8 mouse cellular contexts compared by ENCODE assay signal in the genomic region with DNA sequence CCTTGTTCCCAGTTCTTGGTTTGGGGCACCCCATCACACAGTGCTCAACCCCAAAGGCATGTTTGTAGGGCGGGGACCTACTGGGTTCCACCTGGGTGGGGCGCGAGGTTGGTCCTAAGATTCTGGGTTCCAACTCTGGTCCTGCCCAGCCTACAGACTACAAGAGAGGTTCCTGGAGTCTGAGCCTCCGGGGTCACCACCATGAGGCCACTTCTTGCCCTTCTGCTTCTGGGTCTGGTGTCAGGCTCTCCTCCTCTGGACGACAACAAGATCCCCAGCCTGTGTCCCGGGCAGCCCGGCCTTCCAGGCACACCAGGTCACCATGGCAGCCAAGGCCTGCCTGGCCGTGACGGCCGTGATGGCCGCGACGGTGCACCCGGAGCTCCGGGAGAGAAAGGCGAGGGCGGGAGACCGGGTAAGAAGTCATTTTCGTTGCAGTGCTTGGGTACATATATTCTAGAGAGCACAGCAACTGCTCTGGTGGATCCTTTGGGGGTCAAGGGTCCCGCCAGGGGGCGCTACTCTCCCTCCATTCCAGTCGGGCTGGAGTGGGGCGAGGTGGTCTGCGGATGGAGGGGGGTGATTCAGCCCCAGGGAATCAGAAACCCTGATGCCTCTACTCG. TPM values are rescaled to one million over a fixed set of nuclear protein-coding genes. Genes with fewer than 3 reads are reported as not detected.
DNase-seq lines count a peak whose midpoint lies in the region; ATAC-seq and TF ChIP-seq lines count a peak whose summit lies in the region.

No protein-coding gene starts in this region.

- no peak for TF ChIP-seq RAD21 in CH12.LX (IDR thresholded peaks at IDR 0.05; ENCODE audit: low read depth, low read length)

- no peak overlapping the region for H3K4me2 ChIP-seq in CH12.LX (ENCODE audit: insufficient read depth, low read depth, poor library complexity, severe bottlenecking)
- 0 out of 2 replicates have a peak overlapping the region, but pooled peaks have one; percentile 2 for H3K4me2 ChIP-seq in liver, embryonic 13.5 days
- peak overlapping the region; percentile 46 for H3K4me2 ChIP-seq in stomach, postnatal 0 days (replicated peaks; ENCODE audit: low read depth)

- peaks cover 8 to 52% of the 10 kb centered on the region in 2 experiments for H3K4me1 ChIP-seq in CH12.LX (ENCODE audit: control insufficient read depth in 1 of 2, insufficient read depth in 2 of 2)
- H3K4me1 ChIP-seq in liver, embryonic 13.5 days (replicated peaks) = peaks cover 53% of the 10 kb centered on the region
- H3K4me1 ChIP-seq in stomach, postnatal 0 days (replicated peaks; ENCODE audit: control insufficient read depth, insufficient read depth) = peaks cover 14% of the 10 kb centered on the region

- TF ChIP-seq EP300 in CH12.LX (IDR thresholded peaks at IDR 0.05; ENCODE audit: low read length) = no peak
- TF ChIP-seq EP300 in stomach, postnatal 0 days (optimal IDR thresholded peaks at IDR 0.05) = no peak

- H3K4me3 ChIP-seq in CH12.LX (replicated peaks in 1 of 3; ENCODE audit: low read depth in 2 of 3, low read length in 2 of 3, poor library complexity in 1 of 3) = no peak overlapping the region
- H3K4me3 ChIP-seq in liver, embryonic 13.5 days (replicated peaks) = no peak overlapping the region
- 0 out of 2 replicates have a peak overlapping the region, but pooled peaks have one; percentile 1 for H3K4me3 ChIP-seq in stomach, postnatal 0 days (ENCODE audit: low read depth, low read length)

- H3K27me3 ChIP-seq in CH12.LX (replicated peaks) = no peaks in the 10 kb centered on the region
- H3K27me3 ChIP-seq in liver, embryonic 13.5 days = no peaks in the 10 kb centered on the region
- no peaks in the 10 kb centered on the region for H3K27me3 ChIP-seq in stomach, postnatal 0 days (ENCODE audit: control insufficient read depth, insufficient read depth, low read length)

- ATAC-seq in cerebellum, adult (ENCODE audit: insufficient number of reproducible peaks, low FRiP score, low TSS enrichment) = no peak
- no peak for ATAC-seq in liver, embryonic 13.5 days (ENCODE audit: low read depth)
- peak; percentile 16; the same call in 1 of the 2 replicates for ATAC-seq in stomach, postnatal 0 days (ENCODE audit: low FRiP score, low TSS enrichment)
- ATAC-seq in monocyte, adult 5-6 weeks (replicated peaks; ENCODE audit: insufficient number of reproducible peaks, low FRiP score, low TSS enrichment, poor library complexity, severe bottlenecking) = no peak

- TF ChIP-seq CTCF in CH12.LX (conservative IDR thresholded peaks at IDR 0.05 in 1 of 2, IDR thresholded peaks at IDR 0.05 in 1 of 2; ENCODE audit: low read depth in 2 of 2, low read length in 2 of 2) = peak; percentile 7 to 30; a peak in 2 of 4 replicates
- peak; percentile 63 for TF ChIP-seq CTCF in stomach, postnatal 0 days (IDR thresholded peaks at IDR 0.05; ENCODE audit: low read depth)

- peaks cover 41% of the 10 kb centered on the region for H3K79me2 ChIP-seq in CH12.LX (replicated peaks; ENCODE audit: control insufficient read depth, extremely low read depth, insufficient read depth, poor library complexity, severe bottlenecking)

- H3K27ac ChIP-seq in CH12.LX (ENCODE audit: insufficient read depth, low read depth) = no peak overlapping the region
- no peak overlapping the region for H3K27ac ChIP-seq in liver, embryonic 13.5 days
- H3K27ac ChIP-seq in stomach, postnatal 0 days (replicated peaks) = peak overlapping the region; percentile 75

- H3K9ac ChIP-seq in CH12.LX (ENCODE audit: insufficient read depth, low read depth) = no peak overlapping the region
- H3K9ac ChIP-seq in liver, embryonic 13.5 days = no peak overlapping the region
- peak overlapping the region; percentile 41; the same call in 1 of the 2 replicates for H3K9ac ChIP-seq in stomach, postnatal 0 days (ENCODE audit: low read length)

- intact Hi-C loops in heart, postnatal 36 days (cut with DNase I) = loop anchor here (2.0 kb wide), 1 partner anchor 123 kb away; no protein-coding TSS in a partner anchor

- DNase-seq in cerebellum, adult 18-20 months = peak; percentile 51 to 63
- DNase-seq in CH12.LX (ENCODE audit: extremely low read depth) = no peak
- peak; percentile 67 for DNase-seq in embryo, embryonic 11 days
- peak; percentile 59 to 60 for DNase-seq in heart, postnatal 36 days
- DNase-seq in liver, embryonic 13.5 days = no peak
- peak; percentile 61 for DNase-seq in stomach, postnatal 0 days (ENCODE audit: low spot score)

- peaks cover 36 to 76% of the 10 kb centered on the region in 2 experiments for H3K36me3 ChIP-seq in CH12.LX (replicated peaks in 1 of 2; ENCODE audit: control insufficient read depth in 1 of 2, insufficient read depth in 1 of 2, low read length in 1 of 2)
- peaks cover 58% of the 10 kb centered on the region for H3K36me3 ChIP-seq in liver, embryonic 13.5 days
- H3K36me3 ChIP-seq in stomach, postnatal 0 days (ENCODE audit: control insufficient read depth, insufficient read depth, low read length) = no peaks in the 10 kb centered on the region

- WGBS in liver, embryonic 13.5 days (ENCODE audit: insufficient replicate concordance) = 70% methylated on average over 25 of the region's 25 CpGs
- WGBS in stomach, postnatal 0 days = 46% methylated on average over 25 of the region's 25 CpGs

- in situ Hi-C loops in CH12.LX (cut with MboI; ENCODE audit: low pct_ligation_motif_present, low pct_unique_long_range_greater_than_20kb, low sequenced_read_pairs) = no loop called here

- H3K9me3 ChIP-seq in CH12.LX (replicated peaks; ENCODE audit: low read length) = no peaks in the 10 kb centered on the region
- no peaks in the 10 kb centered on the region for H3K9me3 ChIP-seq in liver, embryonic 13.5 days (replicated peaks)
- H3K9me3 ChIP-seq in stomach, postnatal 0 days (ENCODE audit: control insufficient read depth, low read length) = no peaks in the 10 kb centered on the region

- dilution Hi-C loops in CH12.LX (cut with MboI; ENCODE audit: extremely low pct_ligation_motif_present, extremely low pct_unique_long_range_greater_than_20kb, low sequenced_read_pairs) = no loop called here

- no peak for TF ChIP-seq POLR2A in CH12.LX (IDR thresholded peaks at IDR 0.05; ENCODE audit: low read depth, low read length)

TF ChIP-seq in CH12.LX, 34 proteins besides CTCF, POLR2A, EP300 and RAD21 (continues in another document):
- no peak for TF ChIP-seq NRF1 (IDR thresholded peaks at IDR 0.05; ENCODE audit: low read depth, low read length)
- no peak for TF ChIP-seq ZC3H11A (IDR thresholded peaks at IDR 0.05; ENCODE audit: low read depth, low read length)
- TF ChIP-seq TCF12 (IDR thresholded peaks at IDR 0.05; ENCODE audit: low read depth, low read length) = no peak
- no peak for TF ChIP-seq GABPA (IDR thresholded peaks at IDR 0.05; ENCODE audit: insufficient replicate concordance, low read depth, low read length)
- TF ChIP-seq CHD1 (IDR thresholded peaks at IDR 0.05; ENCODE audit: low read depth, low read length) = no peak
- no peak for TF ChIP-seq MAX (IDR thresholded peaks at IDR 0.05; ENCODE audit: low read length)
- TF ChIP-seq USF2 (conservative IDR thresholded peaks at IDR 0.05; ENCODE audit: low read depth, low read length) = no peak
- TF ChIP-seq E2F4 (IDR thresholded peaks at IDR 0.05; ENCODE audit: insufficient replicate concordance, low read depth, low read length) = no peak
- TF ChIP-seq ETS1 (conservative IDR thresholded peaks at IDR 0.05; ENCODE audit: low read depth, low read length) = no peak
- TF ChIP-seq KAT2A (IDR thresholded peaks at IDR 0.05; ENCODE audit: insufficient replicate concordance, low read length) = no peak
- TF ChIP-seq ZMIZ1 (IDR thresholded peaks at IDR 0.05; ENCODE audit: low read depth, low read length) = no peak

RNA-seq across cellular contexts. Expression of gene C1qtnf5, which starts 0.6 kb away (rescaled TPM):
- not detected in 2 replicates for total RNA-seq in CH12.LX (2012; rRNA removed)
- not detected in 2 replicates for total RNA-seq in CH12.LX (2014; rRNA removed)
- polyA plus RNA-seq in CH12.LX (2012; ENCODE audit: insufficient read length, low read depth) = not detected in 2 replicates
- 1 to 10 TPM; 8.4 to 8.9 TPM for total RNA-seq in heart, postnatal 36 days (2021)
- polyA plus RNA-seq in liver, embryonic 13.5 days (2015; fragmentation: Nextera tagmentation; extraction: Ambion mirVana) = 0.17 and 0.20 TPM in 2 replicates
- polyA plus RNA-seq in stomach, postnatal 0 days (2015; fragmentation: Nextera tagmentation; extraction: Ambion mirVana) = 5.3 and 6.5 TPM in 2 replicates
- not detected in 3 replicates for total RNA-seq in monocyte, adult 5-6 weeks (2017)

RNA-seq across cellular contexts. Expression of gene Gm49380, which starts 5.6 kb away (rescaled TPM):
- total RNA-seq in CH12.LX (2012; rRNA removed) (not detected in 2 replicates), CH12.LX (2014; rRNA removed) (not detected in 2 replicates)
- polyA plus RNA-seq in CH12.LX (2012; ENCODE audit: insufficient read length, low read depth) = not detected in 2 replicates
- under 1 TPM in 1 of 2 experiments, not detected in 1; 0.14 TPM for total RNA-seq in heart, postnatal 36 days (2021)
- 0.05 TPM in 1 of 2 replicates, not detected in the other for polyA plus RNA-seq in liver, embryonic 13.5 days (2015; fragmentation: Nextera tagmentation; extraction: Ambion mirVana)
- polyA plus RNA-seq in stomach, postnatal 0 days (2015; fragmentation: Nextera tagmentation; extraction: Ambion mirVana) = 0.05 TPM in 1 of 2 replicates, not detected in the other
- not detected in 3 replicates for total RNA-seq in monocyte, adult 5-6 weeks (2017)

RNA-seq across cellular contexts. Expression of gene Rnf26, which starts 5.6 kb away (rescaled TPM):
- total RNA-seq in CH12.LX (2012; rRNA removed) (15.3 and 15.4 TPM in 2 replicates), CH12.LX (2014; rRNA removed) (9.2 and 11.7 TPM in 2 replicates)
- polyA plus RNA-seq in CH12.LX (2012; ENCODE audit: insufficient read length, low read depth) = 31.5 and 40.0 TPM in 2 replicates
- total RNA-seq in heart, postnatal 36 days (2021) = 1 to 10 TPM; 6.7 to 7.6 TPM
- polyA plus RNA-seq in liver, embryonic 13.5 days (2015; fragmentation: Nextera tagmentation; extraction: Ambion mirVana) = 36.9 and 38.7 TPM in 2 replicates
- 22.0 and 22.2 TPM in 2 replicates for polyA plus RNA-seq in stomach, postnatal 0 days (2015; fragmentation: Nextera tagmentation; extraction: Ambion mirVana)
- total RNA-seq in monocyte, adult 5-6 weeks (2017) = 3.8 to 7.1 TPM (median 5.7 TPM) in 3 replicates

RNA-seq across cellular contexts. Expression of gene Mfrp, which starts 6.1 kb away (rescaled TPM):
- total RNA-seq in CH12.LX (2012; rRNA removed) (0.04 TPM in 1 of 2 replicates, not detected in the other), CH12.LX (2014; rRNA removed) (not detected in 2 replicates)
- polyA plus RNA-seq in CH12.LX (2012; ENCODE audit: insufficient read length, low read depth) = not detected in 2 replicates
- not detected for total RNA-seq in heart, postnatal 36 days (2021)
- polyA plus RNA-seq in liver, embryonic 13.5 days (2015; fragmentation: Nextera tagmentation; extraction: Ambion mirVana) = not detected in 2 replicates
- polyA plus RNA-seq in stomach, postnatal 0 days (2015; fragmentation: Nextera tagmentation; extraction: Ambion mirVana) = not detected in 2 replicates
- not detected in 3 replicates for total RNA-seq in monocyte, adult 5-6 weeks (2017)

RNA-seq across cellular contexts. Expression of gene Mcam, which starts 26.6 kb away (rescaled TPM):
- total RNA-seq in CH12.LX (2012; rRNA removed) (0.98 and 1.1 TPM in 2 replicates), CH12.LX (2014; rRNA removed) (0.56 and 0.73 TPM in 2 replicates)
- polyA plus RNA-seq in CH12.LX (2012; ENCODE audit: insufficient read length, low read depth) = 0.40 and 0.57 TPM in 2 replicates
- total RNA-seq in heart, postnatal 36 days (2021) = 10 to 100 TPM; 38.7 to 39.3 TPM
- polyA plus RNA-seq in liver, embryonic 13.5 days (2015; fragmentation: Nextera tagmentation; extraction: Ambion mirVana) = 3.7 and 4.0 TPM in 2 replicates
- polyA plus RNA-seq in stomach, postnatal 0 days (2015; fragmentation: Nextera tagmentation; extraction: Ambion mirVana) = 43.9 and 44.5 TPM in 2 replicates
- total RNA-seq in monocyte, adult 5-6 weeks (2017) = 13.5 to 48.9 TPM (median 15.1 TPM) in 3 replicates

Comparison
In these comparisons a context has a peak if more than half of its experiments do, and no peak if none do; other contexts are left out.
1. DNase-seq: peak in cerebellum, adult 18-20 months (2 of 2), embryo, embryonic 11 days (single experiment), heart, postnatal 36 days (2 of 2) and stomach, postnatal 0 days (single experiment); none in CH12.LX (single experiment) and liver, embryonic 13.5 days (single experiment).